Mouse (Mus musculus): Measurements from ENCODE around the gene Hist1h2bh.
"Not testable (repeated sequence)": the region's sequence is repeated elsewhere in the genome, so short reads cannot be mapped to it uniquely, and the experiment has no call there.

Gene Hist1h2bh

DNA sequence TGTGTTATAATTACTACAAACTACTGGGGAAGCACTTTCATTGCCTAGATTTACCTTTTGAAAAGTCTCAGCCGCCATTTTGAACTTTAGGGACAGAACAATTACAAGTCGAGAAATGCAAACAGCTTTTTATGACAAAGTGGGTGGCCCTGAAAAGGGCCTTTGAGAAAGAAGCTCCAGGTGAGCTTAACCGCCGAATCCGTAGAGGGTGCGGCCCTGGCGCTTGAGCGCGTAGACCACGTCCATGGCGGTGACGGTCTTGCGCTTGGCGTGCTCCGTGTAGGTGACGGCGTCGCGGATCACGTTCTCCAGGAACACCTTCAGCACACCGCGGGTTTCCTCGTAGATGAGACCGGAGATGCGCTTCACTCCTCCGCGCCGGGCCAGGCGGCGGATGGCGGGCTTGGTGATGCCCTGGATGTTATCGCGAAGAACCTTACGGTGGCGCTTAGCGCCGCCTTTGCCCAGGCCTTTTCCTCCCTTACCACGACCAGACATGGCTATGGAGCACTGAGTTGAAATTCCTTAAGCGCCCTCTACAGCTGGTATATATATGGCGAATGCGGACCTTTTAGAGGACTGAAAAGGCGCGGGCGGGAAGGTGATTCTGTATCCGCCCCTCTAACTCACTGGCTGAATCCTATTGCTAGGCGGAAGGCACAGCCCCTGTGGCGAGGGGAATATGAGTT, 8.1 kb upstream of the Hist1h2bh start, which contains the start of gene Hist1h4f:
TSS of gene Hist1h4f (minus strand) at position 503 of the 689 bp plus-strand sequence.
- DNase-seq: peak; percentile 83 to 88

DNA sequence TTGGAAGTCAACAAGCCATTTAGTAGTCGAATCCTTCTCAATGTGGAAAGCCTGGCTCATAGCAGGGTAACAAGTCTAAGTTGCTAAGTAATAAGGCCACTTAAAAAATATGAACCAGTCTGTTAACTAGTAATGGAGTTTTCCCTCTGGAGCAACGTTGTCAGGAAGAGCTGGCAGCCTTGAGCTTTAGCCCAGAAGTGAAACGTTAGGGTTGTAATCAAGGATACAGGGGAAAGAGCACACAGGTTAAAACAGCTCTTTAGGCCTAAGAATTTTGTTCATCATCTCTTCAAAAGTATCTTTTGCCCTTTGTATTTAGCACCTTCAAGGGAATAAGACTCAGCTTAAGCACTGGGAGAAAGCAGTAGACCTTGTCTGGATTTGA, 7.6 kb upstream of the Hist1h2bh start:
- no peak for DNase-seq

DNA sequence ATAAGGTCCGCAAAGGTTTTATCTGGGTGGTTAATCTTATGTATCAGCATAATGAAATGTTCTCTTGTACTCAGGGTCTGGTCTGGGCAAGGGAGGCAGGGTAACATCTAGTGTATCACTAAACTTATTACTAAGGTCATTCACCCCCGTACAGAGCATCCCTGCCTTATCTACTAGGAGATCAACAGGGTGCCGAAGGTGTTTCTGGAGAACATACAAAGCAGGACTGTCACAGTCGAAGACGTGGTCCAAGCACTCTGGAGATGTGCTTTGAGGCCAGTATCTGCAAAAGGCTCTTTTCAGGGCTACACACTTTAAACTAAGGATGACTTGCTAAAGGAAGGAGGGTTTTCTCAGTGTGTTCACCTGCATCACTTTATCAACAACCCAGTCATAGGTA, 3.5 kb upstream of the Hist1h2bh start:
- no peak for DNase-seq

DNA sequence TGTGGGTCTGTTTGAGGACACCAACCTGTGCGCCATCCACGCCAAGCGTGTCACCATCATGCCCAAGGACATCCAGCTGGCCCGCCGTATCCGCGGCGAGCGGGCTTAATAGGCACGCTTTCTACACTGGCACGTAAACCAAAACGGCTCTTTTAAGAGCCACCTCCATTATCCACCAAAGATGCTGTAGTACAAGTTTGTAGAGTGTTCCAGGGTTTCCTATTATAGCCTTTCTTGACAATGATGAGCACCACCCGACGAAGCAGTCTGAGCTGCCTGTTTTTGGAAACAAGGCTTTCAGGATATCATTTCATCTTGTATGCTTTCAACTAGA, 1.6 kb upstream of the Hist1h2bh start:
- DNase-seq: peak in 1 of 2 experiments; percentile 36

DNA sequence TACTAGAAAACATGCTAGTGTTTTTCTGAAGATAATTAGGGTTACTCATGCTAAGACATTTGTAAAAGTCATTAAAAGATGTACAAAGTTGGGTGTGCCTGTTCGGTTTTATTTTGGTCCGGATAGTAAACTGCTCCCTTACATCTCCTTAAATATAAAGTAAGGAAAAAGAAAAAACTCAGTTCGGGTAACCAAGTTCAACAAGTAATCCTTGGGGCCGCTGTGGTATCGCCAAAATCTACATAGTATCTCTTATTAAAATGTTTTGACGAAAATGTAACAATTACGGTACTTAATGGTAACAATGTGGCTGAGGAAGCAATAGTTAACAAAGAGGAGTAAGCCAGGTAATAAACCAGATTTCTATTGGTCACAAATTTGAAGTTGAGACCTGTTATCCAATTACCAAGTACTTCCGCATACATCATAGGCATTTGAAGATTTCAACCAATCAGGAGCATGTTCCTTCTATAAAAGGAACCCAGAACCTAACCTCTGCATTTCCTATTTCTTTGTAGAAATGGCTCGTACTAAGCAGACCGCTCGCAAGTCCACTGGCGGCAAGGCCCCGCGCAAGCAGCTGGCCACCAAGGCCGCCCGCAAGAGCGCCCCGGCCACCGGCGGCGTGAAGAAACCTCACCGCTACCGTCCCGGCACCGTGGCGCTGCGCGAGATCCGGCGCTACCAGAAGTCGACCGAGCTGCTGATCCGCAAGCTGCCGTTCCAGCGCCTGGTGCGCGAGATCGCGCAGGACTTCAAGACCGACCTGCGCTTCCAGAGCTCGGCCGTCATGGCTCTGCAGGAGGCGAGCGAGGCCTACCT, 984 bp upstream of the Hist1h2bh start, which contains the start of gene Hist1h3f:
TSS of gene Hist1h3f (plus strand) at position 88 of the 822 bp plus-strand sequence.
- DNase-seq: peak; percentile 54 to 71

DNA sequence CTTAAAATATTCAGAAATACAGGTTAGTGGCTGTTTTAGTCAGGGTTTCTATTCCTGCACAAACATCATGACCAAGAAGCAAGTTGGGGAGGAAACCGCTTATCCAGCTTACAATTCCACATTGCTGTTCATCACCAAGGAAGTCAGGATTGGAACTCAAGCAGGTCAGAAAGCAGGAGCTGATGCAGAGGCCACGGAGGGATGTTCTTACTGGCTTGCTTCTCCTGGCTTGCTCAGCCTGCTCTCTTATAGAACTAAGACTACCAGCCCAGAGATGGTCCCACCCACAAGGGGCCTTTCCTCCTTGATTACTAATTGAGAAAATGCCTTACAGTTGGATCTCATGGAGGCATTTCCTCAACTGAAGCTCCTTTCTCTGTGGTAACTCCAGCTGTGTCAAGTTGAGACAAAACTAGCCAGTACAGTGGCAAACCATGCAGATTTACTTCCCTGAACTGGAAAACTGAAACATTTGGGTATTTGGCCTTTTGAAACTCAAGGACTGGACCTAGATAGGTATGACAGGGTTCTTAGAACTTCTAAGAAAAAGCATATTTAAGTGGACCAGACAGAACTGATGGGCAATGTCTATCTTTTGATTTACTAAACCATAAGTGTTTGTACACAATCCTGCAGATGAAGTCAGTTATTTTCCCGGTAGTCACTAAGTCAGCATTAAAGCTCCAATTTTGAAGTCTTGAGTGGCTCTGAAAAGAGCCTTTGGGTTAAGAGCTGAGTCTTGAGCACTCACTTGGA, 789 bp downstream of the Hist1h2bh start:
- not testable (repeated sequence) for DNase-seq

DNA sequence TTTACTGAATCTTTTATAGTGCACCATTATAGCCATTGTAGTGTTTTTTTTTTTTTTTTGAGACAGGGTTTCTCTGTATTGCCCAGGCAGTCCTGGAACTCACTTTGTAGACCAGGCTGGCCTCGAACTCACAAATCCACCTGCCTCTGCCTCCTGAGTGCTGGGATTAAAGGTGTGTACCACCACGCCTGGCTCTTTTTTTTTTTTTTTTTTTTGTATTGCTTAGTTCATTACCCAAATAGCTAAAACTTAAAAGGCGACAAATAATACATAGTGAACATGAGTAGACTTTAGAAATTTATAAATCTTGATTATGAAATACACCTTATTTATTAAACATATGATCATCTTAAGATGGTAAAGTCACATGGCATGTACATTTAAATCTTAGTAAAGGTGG, 1.7 kb downstream of the Hist1h2bh start:
- DNase-seq: no peak

DNA sequence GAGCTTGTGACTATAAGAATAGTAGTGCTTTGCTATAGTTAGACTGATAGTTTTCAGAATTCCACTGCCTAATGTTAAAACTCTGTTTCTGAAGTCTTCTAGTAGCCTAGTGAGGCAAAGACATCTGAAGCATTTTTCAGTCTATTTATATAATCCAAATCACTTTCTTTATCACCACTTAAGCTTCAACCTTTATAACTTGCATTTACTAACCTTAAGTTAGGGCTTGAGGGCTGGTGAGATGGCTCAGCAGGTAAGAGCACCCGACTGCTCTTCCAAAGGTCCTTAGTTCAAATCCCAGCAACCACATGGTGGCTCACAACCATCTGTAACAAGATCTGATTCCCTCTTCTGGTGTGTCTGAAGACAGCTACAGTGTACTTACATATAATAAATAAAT, 3.4 kb downstream of the Hist1h2bh start:
- not testable (repeated sequence) for DNase-seq

DNA sequence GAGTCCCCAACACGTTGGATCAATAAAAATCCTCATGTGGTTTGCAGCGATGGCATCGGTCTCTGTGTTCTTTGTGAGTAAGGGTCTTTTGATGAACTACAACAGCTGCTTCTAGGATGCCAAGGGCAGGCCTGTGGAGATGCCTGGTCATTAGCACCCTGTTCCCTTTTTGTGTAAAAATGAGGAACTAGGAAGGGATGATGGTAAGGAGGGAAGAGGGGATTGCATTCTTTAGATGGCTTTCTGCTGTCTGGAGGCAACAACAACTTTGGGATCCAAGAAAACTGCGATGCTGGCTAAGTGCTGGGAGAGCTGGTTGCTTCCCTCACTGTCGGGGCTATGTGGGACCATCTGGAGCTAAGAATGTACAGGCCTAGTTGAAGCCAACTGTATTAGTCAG, 4.9 kb downstream of the Hist1h2bh start:
- no peak for DNase-seq

DNA sequence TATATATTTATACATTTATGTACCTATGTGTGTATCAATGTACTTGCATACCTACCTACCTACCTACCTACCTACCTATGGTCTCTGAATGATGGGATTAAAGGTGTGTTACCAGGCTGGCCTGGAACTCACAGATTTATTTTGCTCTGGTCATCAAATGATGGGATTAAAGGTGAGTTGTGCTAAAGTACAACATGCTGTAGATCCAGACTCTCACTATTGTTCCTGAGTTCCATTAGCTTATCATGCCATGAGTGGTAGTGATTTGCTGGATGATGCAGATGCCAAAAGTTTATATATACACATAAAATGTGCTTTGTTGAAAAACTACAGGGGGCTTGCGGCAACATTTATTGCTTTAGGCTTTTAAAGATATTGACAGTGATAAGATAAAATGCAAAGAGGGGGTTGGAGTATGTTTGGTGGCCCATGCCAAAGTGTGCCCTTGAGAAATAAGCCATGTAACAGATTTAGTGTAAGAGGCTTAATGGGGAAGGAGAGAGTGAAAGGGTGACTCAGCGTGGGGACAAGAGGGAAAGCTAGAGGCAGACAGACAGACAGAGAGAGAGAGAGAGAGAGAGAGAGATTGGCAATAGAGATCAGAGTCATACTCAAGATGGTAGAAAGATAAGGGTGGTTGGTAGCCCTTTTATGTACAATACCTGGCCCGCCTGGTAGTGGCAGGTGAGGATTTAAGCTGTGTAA, 6.0 kb downstream of the Hist1h2bh start:
- DNase-seq: no peak

DNA sequence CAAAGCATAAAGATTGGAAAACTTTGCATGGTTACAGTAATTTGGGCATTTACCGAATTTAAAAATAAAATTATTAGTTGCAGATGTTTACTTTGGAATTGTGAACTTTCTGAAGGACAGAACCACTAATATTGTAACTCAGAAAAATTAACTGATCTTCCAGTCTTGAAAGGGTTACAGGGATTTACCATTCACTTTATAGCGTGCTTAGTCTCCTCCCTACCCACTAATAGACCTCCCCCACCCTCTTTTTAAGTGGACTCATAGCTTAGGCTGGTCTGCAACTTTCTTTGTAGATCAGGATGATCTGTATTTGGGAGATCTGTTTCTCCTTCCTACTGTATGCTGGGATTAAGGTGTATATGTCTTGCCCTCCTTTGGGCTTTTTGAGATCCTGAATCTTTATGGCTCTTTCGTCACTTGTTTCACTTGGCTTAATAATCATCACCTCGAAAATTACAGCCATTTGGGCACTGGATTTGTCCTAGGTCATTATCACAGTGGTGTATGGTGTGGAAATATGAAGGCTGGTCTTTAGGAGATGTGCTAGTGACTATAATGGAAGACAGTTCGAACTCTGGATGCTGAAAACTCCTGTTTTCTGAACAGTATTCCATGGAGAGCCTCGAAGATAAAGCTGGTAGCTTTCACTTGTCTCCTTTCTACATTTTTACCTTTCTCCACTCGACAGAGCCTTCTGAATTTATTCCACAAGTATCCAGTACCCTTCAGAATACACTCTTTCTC, 6.9 kb downstream of the Hist1h2bh start:
- DNase-seq: no peak

DNA sequence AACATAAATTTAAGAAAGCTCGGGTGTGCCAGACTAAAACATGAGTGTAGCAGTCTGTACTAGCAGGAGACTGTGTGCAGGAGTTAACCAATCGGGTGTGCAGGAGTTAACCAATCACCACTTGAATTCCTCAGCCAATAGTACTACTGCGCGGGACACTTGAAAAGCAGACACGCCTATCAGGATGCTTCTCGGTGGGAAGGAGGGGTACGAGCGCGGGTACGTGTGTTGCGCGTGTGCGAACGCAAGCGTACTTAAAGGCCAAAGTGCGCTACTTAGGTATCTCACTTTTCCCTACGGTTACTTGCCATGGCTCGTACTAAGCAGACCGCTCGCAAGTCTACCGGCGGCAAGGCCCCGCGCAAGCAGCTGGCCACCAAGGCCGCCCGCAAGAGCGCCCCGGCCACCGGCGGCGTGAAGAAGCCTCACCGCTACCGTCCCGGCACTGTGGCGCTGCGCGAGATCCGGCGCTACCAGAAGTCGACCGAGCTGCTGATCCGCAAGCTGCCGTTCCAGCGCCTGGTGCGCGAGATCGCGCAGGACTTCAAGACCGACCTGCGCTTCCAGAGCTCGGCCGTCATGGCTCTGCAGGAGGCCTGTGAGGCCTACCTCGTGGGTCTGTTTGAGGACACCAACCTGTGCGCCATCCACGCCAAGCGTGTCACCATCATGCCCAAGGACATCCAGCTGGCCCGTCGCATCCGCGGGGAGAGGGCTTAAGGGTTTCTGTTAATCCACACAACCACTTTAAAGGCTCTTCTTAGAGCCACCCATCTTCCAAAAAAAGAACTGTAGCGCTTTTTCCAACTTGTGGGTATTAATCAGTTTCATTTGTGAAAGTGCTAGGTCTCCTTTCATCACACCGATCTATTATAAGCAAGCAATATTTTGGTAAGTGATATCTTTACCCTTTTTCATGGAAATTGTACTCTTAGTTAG, 7.8 kb downstream of the Hist1h2bh start, which contains the start of gene Hist1h3g:
TSS of gene Hist1h3g (plus strand) at position 286 of the 939 bp plus-strand sequence.
- peak; percentile 79 to 88 for DNase-seq

DNA sequence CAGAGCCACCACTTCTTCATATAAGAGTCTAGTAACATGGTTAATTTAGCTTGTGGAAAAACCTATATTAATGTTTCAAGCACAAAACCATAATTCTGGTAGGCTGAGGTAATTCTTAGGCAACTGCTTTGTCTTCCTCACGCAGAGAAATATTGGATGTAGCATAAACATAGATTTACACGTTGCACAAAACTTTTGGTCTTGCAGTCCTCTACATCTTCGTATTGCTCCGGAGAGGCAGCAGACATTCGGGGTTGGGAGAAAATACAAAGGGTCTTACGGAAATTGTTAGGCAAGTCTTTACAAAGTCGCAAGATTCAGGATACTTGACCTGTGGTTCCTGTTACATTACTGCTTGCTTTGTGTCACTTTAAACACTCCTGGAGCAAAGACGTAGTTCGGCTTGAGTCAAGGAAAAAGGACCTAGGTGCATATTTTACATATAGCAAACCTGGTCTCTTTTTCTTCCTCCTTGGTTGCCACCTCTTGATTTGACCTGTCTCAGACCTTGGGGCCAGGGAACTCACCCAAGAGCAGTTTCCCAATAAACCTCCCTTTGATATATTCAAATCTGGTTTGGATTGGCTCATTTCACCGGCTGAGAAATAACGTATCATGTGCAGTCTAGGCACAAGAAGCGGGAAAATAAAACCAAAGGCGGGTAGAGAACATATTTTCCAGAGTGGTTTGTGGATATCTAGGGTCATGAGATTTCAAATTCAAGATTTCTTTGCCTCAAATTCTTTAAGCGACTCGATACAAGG, 8.6 kb downstream of the Hist1h2bh start:
- no peak for DNase-seq

DNA sequence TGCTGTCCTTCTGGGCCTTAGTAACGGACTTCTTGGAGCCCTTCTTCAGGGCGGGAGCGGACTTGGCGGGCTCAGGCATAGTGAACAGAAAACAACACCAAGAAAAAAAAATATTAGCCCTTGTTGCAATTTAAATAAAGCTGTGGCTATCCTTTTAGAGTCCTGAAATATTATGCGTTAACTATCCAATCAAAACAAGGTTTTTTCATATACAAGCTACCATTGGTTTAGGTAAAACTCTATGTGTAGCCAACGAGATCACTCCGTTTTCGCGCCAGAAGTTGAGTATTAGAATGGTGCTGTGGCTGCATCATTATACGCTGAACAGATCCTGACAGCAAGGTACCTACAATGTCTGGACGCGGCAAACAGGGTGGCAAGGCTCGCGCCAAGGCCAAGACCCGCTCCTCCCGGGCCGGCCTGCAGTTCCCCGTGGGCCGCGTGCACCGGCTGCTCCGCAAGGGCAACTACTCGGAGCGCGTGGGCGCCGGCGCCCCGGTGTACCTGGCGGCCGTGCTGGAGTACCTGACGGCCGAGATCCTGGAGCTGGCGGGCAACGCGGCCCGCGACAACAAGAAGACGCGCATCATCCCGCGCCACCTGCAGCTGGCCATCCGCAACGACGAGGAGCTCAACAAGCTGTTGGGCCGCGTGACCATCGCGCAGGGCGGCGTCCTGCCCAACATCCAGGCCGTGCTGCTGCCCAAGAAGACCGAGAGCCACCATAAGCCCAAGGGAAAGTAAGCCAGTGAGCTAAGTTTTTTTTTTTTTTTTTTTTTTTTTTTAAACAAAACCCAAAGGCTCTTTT, 9.4 kb downstream of the Hist1h2bh start, which contains the start of gene Hist1h2af:
TSS of gene Hist1h2af (plus strand) at position 347 of the 808 bp plus-strand sequence.
- DNase-seq: peak; percentile 59 to 70

DNA sequence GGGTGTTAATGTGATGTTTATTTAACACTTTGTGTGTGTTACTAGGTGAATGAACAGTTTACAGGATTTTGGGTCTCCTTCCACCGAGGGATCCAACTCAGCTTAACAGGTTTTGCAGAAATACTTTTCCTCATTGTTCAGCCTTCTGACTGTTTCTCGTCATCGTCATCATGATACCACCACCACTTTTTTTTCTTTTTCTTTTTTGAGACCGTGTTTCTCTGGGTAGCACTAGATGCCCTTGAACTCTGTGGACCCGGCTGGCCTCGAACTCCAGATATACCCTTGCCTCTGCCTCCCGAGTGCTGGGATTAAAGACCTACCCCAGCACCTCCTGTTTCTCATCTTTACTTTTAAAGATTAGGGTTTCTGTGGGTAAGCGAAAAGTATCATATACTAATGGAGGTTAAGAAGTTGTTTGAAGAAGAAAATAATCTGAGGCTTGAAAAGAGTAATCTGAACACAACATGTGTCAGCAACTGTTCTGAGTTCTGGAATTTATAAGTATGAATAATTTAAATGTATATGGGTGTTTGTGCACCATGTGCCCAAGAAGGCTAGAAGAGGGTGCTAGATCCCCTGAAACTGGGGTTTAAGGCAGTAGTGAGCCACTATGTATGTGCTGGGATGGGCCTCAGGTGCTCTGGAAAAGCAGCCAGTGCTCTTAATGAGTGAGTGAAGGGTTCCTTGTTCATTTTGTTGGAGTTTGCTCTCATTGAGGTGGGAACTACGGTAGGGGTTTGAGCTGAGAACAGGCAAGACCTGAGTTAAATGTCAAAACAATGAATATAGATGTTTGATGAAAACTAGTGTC, 10.7 kb downstream of the Hist1h2bh start:
- DNase-seq: no peak

DNA sequence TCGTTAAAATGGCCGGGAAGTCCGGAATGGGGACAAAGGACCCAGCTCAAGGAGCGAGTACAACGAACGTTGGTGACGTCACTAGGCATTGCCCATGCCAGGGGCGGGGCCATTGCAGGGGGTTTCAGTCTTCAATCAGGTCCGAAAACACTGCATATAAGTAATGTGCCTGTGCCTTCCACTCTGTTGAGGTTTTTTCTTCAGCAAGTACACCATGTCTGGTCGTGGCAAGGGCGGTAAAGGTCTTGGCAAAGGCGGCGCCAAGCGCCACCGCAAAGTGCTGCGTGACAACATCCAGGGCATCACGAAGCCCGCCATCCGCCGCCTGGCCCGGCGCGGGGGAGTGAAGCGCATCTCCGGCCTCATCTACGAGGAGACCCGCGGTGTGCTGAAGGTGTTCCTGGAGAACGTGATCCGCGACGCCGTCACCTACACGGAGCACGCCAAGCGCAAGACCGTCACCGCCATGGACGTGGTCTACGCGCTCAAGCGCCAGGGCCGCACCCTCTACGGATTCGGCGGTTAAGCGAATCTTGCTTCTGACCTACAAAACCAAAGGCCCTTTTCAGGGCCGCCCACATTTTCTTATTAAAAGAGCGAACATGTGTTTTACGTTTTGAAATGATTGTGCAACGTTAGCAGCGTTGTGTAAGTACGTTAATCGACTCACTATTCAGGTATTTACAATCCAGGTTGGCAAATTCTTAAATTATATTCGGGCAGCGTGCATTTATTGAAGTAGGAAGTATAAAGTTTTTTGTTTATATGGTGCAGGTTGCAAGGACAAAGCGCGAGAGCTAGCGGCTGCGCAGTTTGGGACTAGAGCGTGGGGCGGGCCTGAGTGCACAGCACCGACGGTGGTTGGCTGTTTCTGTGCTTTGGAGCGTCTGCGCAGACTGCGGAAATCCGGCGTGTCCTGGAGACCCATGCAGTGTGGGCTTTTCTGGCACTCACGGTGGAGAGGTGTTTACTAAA, 12.0 kb downstream of the Hist1h2bh start, which contains the start of gene Hist1h4h:
TSS of gene Hist1h4h (plus strand) at position 150 of the 975 bp plus-strand sequence.
- peak; percentile 95 to 97 for DNase-seq
